Mouse (Mus musculus): Measurements from ENCODE around the gene Prpf38b.

The Prpf38b gene

DNA sequence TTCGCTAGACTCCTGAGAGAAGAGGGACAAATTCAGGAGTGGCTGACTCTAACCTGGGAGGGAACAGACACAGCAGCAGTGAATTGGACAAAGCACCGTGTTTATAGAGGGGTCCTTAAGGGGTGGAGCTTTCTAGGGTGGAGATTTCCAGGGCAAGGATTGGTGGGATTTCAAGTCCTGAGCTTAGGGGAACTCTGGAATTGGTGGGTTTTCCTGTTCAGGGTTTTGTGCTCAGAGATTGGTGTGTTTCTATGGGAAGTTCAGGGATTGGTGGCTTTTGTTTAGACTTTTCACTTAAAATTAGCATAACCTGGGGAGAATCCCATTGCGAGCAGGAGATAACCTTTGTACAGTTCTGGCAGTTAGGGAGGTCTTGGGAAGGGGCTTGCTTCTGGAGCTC is 6.5 kb upstream of the Prpf38b start:
- DNase-seq (ENCODE audit: low read depth, low spot score) = no peak
- H3K27me3 ChIP-seq (ENCODE audit: control insufficient read depth, insufficient read depth, low read length, poor library complexity, severe bottlenecking) = no peaks in the 10 kb centered on the region
- H3K36me3 ChIP-seq (ENCODE audit: control insufficient read depth, insufficient read depth, low read length, poor library complexity, severe bottlenecking) = no peaks in the 10 kb centered on the region

DNA sequence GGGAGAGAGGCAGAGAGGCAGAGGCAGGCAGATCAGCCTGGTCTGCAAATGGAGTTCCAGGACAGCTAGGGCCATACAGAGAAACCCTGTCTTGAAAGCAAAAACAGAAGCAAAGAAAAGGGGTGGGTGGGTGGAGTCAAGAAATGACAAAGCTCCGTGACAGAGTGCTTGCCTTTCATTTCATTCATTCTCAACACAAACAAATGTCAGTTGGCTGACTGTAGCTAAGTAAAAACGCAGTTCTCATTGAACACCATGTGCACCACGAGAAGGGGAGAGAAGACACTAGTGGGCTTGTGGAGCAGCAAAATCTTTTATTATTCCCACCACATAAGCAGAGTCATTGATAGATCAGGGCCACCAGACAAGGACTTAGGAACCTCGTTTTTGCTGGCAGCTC is 5.3 kb upstream of the Prpf38b start:
- no peaks in the 10 kb centered on the region for H3K36me3 ChIP-seq (ENCODE audit: control insufficient read depth, insufficient read depth, low read length, poor library complexity, severe bottlenecking)
- DNase-seq (ENCODE audit: low read depth, low spot score) = no peak

DNA sequence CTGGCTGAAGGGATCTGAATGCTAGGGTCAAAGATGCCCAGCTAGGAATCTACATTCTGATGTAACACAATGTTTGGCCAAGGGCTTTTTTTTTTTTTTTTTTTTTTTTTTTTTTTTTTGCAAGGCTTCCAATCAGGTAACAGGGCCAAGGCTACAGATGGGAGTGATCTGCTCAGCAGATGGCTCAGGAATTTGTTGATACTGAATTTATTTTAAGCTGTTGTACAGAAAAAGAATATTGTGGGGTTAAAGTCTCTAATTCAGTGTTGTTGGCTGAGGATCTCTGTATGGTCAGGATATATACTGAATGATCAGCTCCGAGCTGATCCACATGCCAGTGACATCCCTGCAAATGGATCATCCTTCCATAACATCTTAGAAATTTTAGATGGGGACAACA is 4.5 kb upstream of the Prpf38b start:
- DNase-seq (ENCODE audit: low read depth, low spot score) = no peak
- Histone ChIP-seq H3K27me3 (ENCODE audit: control insufficient read depth, insufficient read depth, low read length, poor library complexity, severe bottlenecking) (no peaks in the 10 kb centered on the region), H3K36me3 (ENCODE audit: control insufficient read depth, insufficient read depth, low read length, poor library complexity, severe bottlenecking) (no peaks in the 10 kb centered on the region)

More for the DNA sequence above, 5.3 kb upstream of the Prpf38b start:
- no peaks in the 10 kb centered on the region for H3K27me3 ChIP-seq (ENCODE audit: control insufficient read depth, insufficient read depth, low read length, poor library complexity, severe bottlenecking)

DNA sequence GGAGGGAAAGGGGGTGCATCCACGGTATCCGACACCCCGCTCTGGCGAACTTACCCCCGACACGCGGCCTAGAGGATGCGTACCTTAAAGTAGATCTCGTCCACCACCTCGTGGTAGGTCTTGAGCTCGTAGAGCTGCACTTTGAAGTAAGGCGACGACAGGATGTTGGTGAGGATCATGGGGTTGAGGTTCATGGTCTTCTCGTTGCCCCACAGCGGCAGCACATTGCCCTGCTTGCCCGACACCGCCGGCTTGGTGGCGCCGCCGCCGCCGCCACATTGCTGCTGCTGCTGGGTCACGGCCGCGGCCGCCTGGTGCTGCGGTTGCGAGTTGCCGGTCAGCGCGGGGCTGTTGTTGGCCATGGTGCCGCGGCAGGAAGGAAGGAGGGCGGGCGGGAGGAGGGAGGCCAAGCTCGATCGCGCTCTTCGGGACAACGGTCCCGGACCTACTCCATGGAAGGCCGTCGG is 413 bp downstream of the Prpf38b start:
- Histone ChIP-seq H3K27me3 (ENCODE audit: control insufficient read depth, insufficient read depth, low read length, poor library complexity, severe bottlenecking) (no peaks in the 10 kb centered on the region), H3K36me3 (ENCODE audit: control insufficient read depth, insufficient read depth, low read length, poor library complexity, severe bottlenecking) (peaks cover 10% of the 10 kb centered on the region)
- DNase-seq (ENCODE audit: low read depth, low spot score) = peak; percentile 93

DNA sequence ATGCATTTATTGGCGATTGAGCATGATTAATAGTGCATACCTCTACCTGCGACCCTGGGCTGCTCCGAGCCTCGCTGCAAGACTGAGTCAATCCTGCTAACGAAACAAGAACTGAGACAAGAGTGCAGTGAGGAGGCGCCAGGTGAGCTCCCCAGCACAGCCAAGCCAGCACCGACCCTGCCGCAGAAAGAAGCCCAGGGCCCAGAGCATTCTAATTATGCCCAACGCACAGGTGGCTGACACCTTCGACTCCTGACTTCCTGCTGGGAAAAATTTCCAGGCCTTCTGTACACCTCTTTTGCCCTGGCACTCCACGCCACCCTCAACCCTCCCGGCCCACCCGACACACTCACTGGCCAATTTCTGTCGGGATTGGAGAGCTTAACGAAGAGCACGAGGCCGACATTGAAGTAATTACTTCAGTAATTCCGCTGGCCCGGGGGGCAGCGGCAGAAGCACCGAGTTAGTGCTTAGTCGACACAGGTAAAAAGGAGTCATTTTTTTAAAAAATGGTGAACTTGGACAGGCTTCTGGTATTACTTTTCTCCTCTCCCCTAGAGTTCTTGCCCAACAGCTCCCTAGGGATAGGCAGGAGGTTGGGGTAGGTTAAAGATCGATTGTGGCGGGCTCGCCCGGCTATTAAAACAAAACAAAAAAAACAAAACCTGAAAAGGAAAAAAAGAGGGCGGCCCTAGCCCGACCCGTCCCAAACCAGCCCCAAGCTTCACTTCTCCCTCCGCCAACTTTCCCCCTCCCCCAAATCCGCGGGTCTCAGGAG is 1.0 kb downstream of the Prpf38b start:
- H3K36me3 ChIP-seq (ENCODE audit: control insufficient read depth, insufficient read depth, low read length, poor library complexity, severe bottlenecking) = peaks cover 13% of the 10 kb centered on the region
- DNase-seq (ENCODE audit: low read depth, low spot score) = peak; percentile 57
- no peaks in the 10 kb centered on the region for H3K27me3 ChIP-seq (ENCODE audit: control insufficient read depth, insufficient read depth, low read length, poor library complexity, severe bottlenecking)

DNA sequence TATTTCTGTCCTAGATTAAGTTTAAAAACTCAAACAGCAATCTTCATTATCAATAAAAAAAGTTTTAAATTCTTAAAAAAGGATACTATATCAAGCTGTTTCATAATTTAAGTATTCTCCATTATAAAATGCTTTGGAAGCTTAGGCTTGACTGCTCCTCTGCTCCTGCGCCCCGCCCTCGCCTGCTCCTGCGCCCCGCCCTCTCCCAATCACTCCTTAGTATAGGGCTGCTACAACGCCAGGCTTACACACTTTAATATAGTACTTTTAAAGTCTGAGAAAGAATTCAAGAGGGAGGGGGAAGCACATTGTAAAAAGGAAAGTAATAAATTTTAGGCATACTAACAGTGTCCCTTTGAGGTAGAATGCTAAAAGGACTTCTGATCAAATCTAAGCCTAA is 8.6 kb downstream of the Prpf38b start:
- Histone ChIP-seq H3K36me3 (ENCODE audit: control insufficient read depth, insufficient read depth, low read length, poor library complexity, severe bottlenecking) (peaks cover 23% of the 10 kb centered on the region), H3K27me3 (ENCODE audit: control insufficient read depth, insufficient read depth, low read length, poor library complexity, severe bottlenecking) (no peaks in the 10 kb centered on the region)
- no peak for DNase-seq (ENCODE audit: low read depth, low spot score)

DNA sequence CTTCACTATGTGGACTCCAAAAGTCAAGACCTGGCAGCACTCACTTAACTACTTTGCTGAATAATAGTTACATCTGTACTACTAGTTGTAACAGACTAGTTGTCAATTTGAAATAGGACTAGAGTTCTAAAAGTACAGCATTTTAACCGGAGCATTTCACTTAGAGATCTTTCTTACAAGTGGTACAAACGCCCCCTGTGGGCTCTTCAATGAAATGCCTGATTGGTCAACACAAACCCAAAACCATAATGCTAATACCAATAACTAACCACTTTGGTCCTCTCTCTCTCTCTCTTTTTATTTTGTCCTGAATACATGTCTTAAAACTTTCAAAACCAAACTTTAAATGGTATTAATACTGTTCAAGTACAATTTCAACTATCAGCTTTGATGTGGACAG is 9.5 kb downstream of the Prpf38b start:
- Histone ChIP-seq H3K36me3 (ENCODE audit: control insufficient read depth, insufficient read depth, low read length, poor library complexity, severe bottlenecking) (peaks cover 23% of the 10 kb centered on the region), H3K27me3 (ENCODE audit: control insufficient read depth, insufficient read depth, low read length, poor library complexity, severe bottlenecking) (no peaks in the 10 kb centered on the region)
- DNase-seq (ENCODE audit: low read depth, low spot score) = peak; percentile 72

DNA sequence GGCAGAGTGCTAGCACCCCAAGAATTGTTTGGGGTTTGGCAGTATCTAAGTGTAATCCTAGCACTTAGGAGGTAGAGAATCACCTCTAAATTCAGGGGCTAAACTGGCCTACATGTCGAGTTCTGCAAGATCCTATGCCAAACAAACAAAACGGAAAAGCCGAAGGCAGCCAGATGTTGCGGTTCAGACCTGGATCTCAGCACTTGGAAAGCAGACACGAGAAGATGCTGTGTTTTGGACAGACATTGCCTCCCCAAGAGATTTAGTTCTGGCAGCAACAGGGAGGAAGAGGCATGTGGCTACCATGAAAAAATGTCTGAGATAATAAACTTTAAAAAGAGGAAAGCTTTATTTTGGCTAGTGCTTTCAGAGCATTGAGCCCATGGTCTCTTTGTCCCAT is 10.8 kb downstream of the Prpf38b start:
- peaks cover 18% of the 10 kb centered on the region for H3K36me3 ChIP-seq (ENCODE audit: control insufficient read depth, insufficient read depth, low read length, poor library complexity, severe bottlenecking)
- no peaks in the 10 kb centered on the region for H3K27me3 ChIP-seq (ENCODE audit: control insufficient read depth, insufficient read depth, low read length, poor library complexity, severe bottlenecking)
- no peak for DNase-seq (ENCODE audit: low read depth, low spot score)

DNA sequence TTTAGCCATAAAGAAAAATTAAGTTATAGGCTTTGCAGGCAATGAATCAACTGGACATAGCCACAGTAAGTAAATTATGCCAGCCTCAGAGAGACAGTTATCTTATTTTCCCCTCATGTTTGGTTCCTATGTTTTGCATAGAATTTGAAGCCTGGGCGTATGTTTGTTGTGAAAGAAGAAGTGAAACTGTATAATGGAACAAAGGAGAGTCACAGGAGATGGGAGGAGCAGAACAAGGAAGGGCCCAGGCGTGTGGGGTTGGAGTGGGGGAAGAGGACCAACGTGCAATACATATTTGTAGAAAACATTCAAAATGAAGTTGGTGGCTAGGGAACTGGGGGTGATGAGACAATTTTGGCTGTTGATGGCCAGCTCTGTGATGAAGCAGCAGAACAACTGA is 11.4 kb downstream of the Prpf38b start:
- DNase-seq (ENCODE audit: low read depth, low spot score) = peak; percentile 89
- Histone ChIP-seq H3K36me3 (ENCODE audit: control insufficient read depth, insufficient read depth, low read length, poor library complexity, severe bottlenecking) (peaks cover 14% of the 10 kb centered on the region), H3K27me3 (ENCODE audit: control insufficient read depth, insufficient read depth, low read length, poor library complexity, severe bottlenecking) (no peaks in the 10 kb centered on the region)

DNA sequence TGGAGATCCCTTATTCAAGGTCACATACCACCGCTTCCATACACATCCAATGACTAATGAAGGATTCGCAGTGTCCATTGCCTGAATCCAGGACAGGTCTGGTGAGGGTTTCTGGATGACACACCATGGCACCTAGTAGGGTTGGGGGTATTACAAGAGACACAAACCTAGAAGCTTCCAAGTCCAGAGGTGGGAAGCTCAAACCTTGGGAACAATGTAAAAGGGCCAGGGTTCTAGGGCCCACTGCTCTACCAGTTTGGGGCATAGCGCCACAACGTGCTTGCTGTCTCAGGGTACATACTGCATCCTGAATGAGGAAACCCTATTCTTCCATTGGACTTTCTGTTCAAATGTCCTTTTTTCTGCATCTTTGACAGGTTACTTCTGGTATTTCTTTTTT is 12.9 kb downstream of the Prpf38b start:
- no peak for DNase-seq (ENCODE audit: low read depth, low spot score)
- peaks cover 4% of the 10 kb centered on the region; the same call in 1 of the 2 replicates for H3K36me3 ChIP-seq (ENCODE audit: control insufficient read depth, insufficient read depth, low read length, poor library complexity, severe bottlenecking)
- no peaks in the 10 kb centered on the region for H3K27me3 ChIP-seq (ENCODE audit: control insufficient read depth, insufficient read depth, low read length, poor library complexity, severe bottlenecking)

DNA sequence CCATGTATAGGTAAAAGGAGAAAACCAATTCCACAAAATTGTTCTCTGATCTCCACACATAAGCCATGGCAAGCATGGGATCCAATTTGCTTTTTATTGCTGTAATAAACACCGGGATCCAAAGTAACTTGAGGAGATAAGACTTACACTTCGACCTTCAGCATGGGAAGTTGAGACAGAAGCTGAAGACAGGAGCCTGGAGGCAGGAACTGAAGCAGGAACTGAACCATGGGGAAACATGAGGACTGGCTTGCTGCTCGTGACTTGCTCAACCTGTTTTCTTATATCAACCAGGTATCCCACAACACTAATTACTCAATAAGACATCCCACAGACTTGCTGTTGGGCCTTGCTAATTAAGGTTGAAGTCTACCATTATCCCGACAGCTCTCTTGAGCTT is 18.6 kb downstream of the Prpf38b start:
- H3K27me3 ChIP-seq (ENCODE audit: control insufficient read depth, insufficient read depth, low read length, poor library complexity, severe bottlenecking) = no peaks in the 10 kb centered on the region
- DNase-seq (ENCODE audit: low read depth, low spot score) = no peak
- no peaks in the 10 kb centered on the region for H3K36me3 ChIP-seq (ENCODE audit: control insufficient read depth, insufficient read depth, low read length, poor library complexity, severe bottlenecking)

DNA sequence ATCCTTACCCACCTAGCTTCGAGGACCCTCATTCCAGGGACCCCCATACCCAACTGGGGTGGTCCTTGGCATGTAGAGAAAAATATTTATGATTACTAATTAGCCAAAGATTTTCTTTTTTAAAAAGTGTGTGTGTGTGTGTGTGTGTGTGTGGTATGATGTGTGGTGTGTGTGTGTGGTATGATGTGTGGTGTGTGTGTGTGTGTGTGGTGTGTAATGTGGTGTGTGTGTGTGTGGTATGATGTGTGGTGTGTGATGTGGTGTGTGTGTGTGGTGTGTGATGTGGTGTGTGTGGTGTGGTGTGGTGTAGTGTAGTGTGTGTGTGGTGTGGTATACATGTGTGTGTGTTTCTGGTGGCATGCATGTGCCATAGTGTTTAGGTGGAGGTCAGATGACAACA is 19.4 kb downstream of the Prpf38b start:
- no peaks in the 10 kb centered on the region for H3K36me3 ChIP-seq (ENCODE audit: control insufficient read depth, insufficient read depth, low read length, poor library complexity, severe bottlenecking)
- DNase-seq (ENCODE audit: low read depth, low spot score) = no peak
- no peaks in the 10 kb centered on the region for H3K27me3 ChIP-seq (ENCODE audit: control insufficient read depth, insufficient read depth, low read length, poor library complexity, severe bottlenecking)

DNA sequence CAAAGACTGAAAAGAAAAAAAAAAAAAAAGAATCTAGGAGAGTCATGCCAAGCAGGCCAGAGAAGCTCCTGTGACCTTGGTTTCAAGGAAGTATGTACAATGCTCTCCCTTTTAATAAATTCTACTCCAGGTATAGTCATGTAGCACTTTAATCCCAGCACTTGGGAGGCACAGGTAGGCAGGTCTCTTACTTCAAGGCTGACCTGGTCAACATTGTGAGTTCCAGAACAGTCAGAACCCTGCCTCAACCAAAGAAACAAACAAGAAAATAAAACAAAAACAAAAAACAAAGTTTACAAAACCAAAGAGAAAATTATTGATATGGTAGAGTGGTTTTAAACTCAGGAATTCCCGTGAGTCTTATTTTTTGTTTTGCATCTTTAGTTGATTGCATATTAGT is 21.6 kb downstream of the Prpf38b start, which contains the start of gene Fndc7:
TSS of gene Fndc7 (minus strand) at position 101 of the 400 bp plus-strand sequence.
- Histone ChIP-seq H3K36me3 (ENCODE audit: control insufficient read depth, insufficient read depth, low read length, poor library complexity, severe bottlenecking) (no peaks in the 10 kb centered on the region), H3K27me3 (ENCODE audit: control insufficient read depth, insufficient read depth, low read length, poor library complexity, severe bottlenecking) (no peaks in the 10 kb centered on the region)
- DNase-seq (ENCODE audit: low read depth, low spot score) = no peak

DNA sequence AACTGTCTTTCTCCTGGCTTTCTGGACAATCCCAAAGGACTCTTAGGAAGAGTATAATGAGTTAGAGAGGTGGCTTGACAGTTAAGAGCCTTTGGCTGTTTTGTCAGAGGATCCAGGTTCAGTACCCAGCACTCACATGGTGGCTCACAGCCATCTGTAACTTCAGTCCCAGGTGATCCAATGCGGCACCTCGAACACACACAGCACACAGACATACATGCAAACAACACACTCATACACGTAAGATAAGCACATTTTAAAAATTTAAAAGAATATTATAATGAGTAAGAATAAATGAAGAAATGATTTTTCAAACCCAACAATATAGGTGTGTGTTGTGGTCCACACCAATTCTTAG is 23.9 kb downstream of the Prpf38b start:
- Histone ChIP-seq H3K27me3 (ENCODE audit: control insufficient read depth, insufficient read depth, low read length, poor library complexity, severe bottlenecking) (no peaks in the 10 kb centered on the region), H3K36me3 (ENCODE audit: control insufficient read depth, insufficient read depth, low read length, poor library complexity, severe bottlenecking) (no peaks in the 10 kb centered on the region)
- DNase-seq (ENCODE audit: low read depth, low spot score) = no peak

DNA sequence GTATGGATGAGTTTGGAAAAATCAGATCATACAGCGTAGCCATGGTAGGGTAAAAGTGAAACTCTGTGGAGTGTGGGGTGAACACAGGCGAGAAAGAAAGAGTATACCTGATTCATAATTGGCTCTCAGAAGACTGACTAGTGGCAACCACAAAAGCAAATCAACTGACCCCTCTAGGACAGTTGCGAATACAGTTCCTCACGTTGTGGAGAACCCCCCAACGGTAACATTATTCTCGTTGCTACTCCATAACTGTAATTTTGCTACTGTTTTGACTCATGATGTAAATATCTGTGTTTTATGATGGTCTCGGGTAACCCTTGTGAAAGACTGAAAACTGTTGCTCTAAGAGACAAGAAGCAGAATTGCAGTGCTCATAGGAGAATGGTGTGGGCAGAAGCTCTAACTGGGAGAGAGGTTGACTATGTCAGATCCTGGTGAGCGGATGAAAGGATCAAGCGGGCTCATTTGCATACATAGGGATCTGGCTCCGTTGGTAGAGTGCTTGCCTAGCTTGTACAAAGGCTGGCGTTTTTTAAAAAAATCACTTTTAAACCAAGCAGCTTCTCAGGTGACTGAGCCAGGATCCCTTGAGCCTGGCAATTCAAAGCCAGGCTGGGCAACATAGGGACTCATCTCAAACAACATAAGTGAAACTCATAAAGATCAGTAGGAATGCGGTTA is 24.5 kb downstream of the Prpf38b start:
- H3K27me3 ChIP-seq (ENCODE audit: control insufficient read depth, insufficient read depth, low read length, poor library complexity, severe bottlenecking) = no peaks in the 10 kb centered on the region
- DNase-seq (ENCODE audit: low read depth, low spot score) = no peak
- no peaks in the 10 kb centered on the region for H3K36me3 ChIP-seq (ENCODE audit: control insufficient read depth, insufficient read depth, low read length, poor library complexity, severe bottlenecking)
